Mouse (Mus musculus): ENCODE results near the gene Peli2.

GRCm38 (mm10) chr14:48211526-48211925 is 90.9 kb downstream of the Peli2 start:
- TF ChIP-seq POLR2A (IDR thresholded peaks at IDR 0.05; ENCODE audit: low read depth, low read length) (no peak), CTCF (IDR thresholded peaks at IDR 0.05; ENCODE audit: borderline replicate concordance, insufficient read depth, low read length) (no peak)
